Mouse (Mus musculus): Measurements from ENCODE around the gene Rnase2a. TPM values are rescaled to one million over a fixed set of nuclear protein-coding genes. Genes with fewer than 3 reads are reported as not detected.
"Not testable (repeated sequence)": the region's sequence is repeated elsewhere in the genome, so short reads cannot be mapped to it uniquely, and the experiment has no call there.

The Rnase2a gene
- total RNA-seq (2015; ENCODE audit: low replicate concordance) (not detected in 2 replicates), total RNA-seq (2017; ENCODE audit: low replicate concordance) (not detected in 2 replicates)

DNA sequence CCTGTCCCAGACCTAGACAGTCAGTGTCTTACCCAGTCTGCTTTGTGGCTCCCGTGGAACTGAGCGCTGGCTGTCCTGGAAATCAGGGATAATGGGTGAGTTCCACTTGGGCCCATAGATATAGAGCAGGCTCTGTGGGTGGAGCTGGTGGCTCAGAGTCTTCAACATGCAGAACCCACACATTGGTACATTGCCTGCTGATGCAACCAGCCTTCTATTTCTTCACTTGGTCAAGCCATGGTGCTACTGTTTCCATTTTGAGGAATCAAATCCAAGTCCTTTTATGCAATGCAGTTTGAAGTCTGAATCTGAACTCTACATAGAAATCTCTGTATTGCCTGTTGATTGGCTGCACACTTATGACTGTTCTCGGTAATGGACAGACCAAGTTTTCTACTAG, at the start of gene Rnase2a:
Gene Rnase2a (minus strand): TSS at position 72 of the 400 bp plus-strand sequence.
- ATAC-seq (replicated peaks; ENCODE audit: low FRiP score, poor library complexity, severe bottlenecking), result no peak

DNA sequence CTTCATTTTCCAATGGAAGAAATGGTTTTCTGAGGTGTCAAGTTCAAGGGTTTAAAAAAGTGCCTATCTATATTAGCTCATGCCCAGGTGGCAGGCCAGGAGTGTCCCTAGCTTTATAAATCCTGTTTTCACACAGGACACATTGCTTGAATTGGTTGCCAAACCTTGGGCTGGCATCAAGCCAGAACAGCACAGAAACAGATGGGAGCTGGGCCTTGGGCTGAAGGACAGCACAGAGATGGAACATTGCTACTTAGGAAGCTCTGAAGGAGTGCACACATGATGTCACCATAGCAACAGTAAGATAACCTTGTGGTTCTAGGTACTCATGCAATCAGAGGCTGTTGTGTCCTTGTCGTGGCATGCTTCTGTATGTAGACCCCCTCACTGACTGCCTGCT, 35.6 kb upstream of the Rnase2a start:
- ATAC-seq (replicated peaks; ENCODE audit: low FRiP score, poor library complexity, severe bottlenecking), result no peak

DNA sequence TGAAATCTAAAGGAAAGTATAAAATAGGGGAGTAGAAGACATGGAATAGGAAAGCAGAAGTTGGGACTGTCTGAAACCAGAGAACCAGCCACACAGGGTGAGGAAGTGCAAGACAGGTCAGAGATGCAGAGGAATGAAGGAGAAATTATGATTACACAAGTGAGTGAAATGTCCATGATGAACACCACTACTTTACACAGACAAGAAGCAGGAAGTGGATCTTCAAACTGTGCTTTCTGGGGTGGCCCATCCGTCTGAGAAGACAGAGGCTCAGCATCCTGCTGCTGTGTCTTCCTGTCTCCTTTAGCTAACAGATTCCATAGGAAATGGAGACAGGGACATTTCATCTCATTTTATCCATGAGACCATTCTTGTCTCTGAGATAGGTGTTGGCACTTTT, 22.6 kb upstream of the Rnase2a start:
- ATAC-seq (replicated peaks; ENCODE audit: low FRiP score, poor library complexity, severe bottlenecking), result not testable (repeated sequence)

DNA sequence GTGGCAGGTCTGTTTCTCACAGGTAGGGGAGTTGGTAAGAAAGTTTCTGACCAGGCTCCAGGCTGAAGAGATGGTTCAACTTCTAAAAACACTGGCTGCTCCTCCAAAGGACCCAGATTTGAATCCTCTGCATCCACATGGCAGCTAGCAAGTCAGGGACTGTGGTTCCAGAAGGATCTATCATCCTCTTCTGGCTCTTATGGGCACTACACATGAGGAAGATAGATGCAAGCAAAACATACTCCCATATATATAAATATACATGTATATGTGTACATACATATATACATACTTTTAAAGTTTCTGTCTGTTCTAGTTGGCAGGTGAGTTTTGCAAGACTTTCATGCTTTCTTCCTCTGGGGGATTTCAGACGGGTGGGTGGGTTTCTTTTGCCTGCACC, 12.8 kb upstream of the Rnase2a start:
- no peak for ATAC-seq (replicated peaks; ENCODE audit: low FRiP score, poor library complexity, severe bottlenecking)

DNA sequence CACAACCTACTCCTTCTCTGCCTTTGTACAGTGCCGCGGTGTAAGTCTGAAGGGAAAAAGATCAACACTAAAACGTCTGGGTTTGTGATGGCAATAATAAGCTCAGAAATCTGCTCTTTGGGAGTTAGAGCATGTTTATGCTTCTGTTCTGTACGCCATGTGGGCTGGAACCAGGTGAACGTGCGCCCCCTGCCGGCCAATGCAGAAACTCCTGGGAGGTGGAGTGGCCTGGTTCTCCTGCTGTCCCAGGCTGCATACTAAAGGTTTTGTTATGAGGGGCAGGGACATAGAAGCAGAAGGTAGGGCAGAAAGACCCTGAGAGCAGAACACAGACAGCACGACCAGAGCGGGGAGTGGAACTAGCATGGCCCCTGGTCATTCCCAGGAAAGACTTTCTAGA, 10.2 kb upstream of the Rnase2a start:
- peak; percentile 79 for ATAC-seq (replicated peaks; ENCODE audit: low FRiP score, poor library complexity, severe bottlenecking)

DNA sequence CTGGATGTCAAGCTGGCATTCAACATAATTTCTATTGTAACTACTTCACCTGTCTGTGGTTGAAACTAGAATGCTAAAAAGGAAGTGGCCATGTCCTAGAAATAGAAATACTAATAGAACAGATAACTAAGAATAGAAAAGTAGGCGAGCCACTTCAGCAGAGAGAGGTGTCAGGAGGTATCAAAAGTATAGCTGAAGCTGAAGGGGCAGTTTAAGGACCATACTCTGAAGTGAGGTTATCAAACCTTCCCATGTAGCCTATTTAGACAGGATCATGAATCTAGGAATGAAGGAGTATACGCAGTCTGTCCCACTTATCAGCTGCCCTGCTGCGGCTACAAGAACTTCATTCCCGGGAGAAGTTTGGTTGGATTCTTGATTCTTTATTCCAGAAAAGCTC, 9.8 kb upstream of the Rnase2a start:
- no peak for ATAC-seq (replicated peaks; ENCODE audit: low FRiP score, poor library complexity, severe bottlenecking)

DNA sequence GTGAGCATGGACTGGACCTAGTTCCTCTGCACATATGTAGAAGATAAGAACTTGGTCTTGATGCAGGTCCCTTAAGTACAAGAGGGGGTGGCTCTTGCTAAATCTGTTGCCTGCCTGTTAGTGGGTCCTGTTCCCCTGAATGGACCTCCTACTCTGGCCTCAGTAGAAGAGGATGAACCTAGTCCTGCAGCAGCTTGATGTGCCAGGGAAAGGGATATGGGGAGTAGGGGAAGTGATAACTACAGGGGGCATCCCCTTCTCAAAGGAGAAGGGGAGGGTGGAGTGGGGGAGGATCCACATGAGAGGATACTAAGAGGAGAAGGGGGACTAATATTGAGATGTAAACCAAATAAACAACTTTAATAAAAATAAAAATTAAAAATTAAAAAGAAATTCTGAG, 6.5 kb upstream of the Rnase2a start:
- ATAC-seq (replicated peaks; ENCODE audit: low FRiP score, poor library complexity, severe bottlenecking), result no peak

DNA sequence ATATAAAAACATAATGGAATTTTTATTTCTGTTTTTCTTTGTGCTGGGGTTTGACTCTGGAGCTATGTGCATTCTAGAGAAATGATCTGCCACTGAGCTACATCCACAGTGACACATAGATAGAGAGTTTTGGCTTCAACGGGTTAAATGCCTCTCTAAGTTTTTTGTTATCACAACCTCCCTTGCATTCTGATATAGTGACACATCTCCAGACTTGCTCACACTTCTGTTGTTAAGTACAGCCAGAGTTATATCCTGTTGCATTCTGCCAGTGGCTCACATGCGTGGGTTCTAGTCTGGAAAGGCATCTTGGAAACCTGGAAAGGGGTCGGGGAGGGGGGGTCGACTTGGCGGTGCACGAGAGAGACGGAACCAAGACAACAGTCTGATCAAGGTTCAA, 3.8 kb upstream of the Rnase2a start:
- ATAC-seq (replicated peaks; ENCODE audit: low FRiP score, poor library complexity, severe bottlenecking), result no peak

DNA sequence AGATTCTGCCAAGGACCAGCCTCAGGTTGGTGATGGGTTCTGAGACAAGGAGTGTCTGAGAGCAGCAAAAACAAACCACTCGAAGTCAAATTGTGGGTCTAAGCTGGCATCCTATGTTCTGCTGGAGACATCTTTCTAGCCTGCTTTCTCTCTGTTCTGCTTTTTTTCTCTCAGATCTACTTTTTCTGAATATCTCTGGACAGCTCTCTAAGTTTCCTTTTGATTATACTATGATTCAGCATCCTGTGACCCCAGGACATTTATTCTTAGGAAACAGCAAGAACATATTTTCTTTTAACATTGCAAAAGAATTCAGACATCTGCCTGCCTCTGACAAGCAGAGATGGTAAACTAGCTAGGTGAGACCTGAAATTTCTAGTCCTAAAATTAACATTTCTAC, 2.3 kb downstream of the Rnase2a start:
- no peak for ATAC-seq (replicated peaks; ENCODE audit: low FRiP score, poor library complexity, severe bottlenecking)

DNA sequence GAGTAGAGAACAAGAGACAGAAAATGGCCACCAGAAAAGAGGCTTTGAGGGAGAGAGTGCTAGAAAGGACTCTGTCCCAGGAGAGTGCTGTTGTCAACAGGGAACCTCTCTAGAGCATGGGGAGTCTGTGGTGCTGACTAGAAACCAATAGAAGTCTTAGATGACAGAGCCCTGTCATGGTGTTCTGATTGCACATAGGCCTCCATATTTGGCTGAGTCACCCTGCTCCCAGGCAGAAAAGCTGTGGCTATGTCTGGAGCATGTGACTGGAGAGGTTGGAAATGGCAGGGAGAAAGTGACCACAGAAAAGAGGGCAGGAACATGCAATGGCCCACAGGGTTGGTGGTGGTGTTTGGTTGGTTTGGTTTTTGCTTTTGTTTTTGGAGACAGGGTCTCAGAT, 3.7 kb downstream of the Rnase2a start:
- not testable (repeated sequence) for ATAC-seq (replicated peaks; ENCODE audit: low FRiP score, poor library complexity, severe bottlenecking)

DNA sequence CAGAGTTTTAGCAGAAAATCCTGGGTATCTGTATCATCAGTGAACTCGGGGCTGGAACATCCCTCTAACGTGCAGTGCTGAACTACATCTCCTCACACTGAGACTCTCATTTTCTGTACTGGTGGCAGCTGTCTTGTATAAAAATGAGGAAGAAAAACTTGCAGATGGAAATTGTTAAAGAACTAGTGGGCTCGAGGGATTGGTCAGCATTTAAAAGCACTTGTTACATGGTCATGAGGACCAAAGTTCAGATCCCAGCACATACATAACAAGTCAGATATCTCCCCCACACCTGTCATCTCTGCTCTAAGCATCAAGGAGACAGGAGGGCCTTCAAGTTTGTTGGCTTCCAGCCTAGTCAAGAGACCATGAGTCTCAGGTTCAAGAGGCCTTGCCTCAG, 5.6 kb downstream of the Rnase2a start:
- no peak for ATAC-seq (replicated peaks; ENCODE audit: low FRiP score, poor library complexity, severe bottlenecking)

DNA sequence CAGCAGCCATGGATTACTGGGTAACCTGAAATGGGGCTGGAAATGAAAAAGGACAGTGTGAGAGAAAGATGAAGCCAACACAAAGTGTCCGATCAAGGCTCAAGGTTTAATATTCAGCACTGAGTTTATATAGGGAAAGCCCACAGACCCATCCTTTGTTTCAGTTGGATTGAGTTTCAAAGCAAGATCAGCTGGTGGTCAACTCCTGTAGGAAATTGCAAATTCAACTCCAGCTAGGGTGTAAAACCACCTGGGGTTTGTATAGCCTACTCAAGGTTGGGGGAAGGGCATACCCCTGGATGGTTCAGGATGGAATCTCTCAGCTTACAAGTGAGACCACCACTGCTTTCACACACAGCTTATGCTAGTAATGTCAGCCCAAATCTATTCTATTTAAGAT, 8.2 kb downstream of the Rnase2a start:
- no peak for ATAC-seq (replicated peaks; ENCODE audit: low FRiP score, poor library complexity, severe bottlenecking)

DNA sequence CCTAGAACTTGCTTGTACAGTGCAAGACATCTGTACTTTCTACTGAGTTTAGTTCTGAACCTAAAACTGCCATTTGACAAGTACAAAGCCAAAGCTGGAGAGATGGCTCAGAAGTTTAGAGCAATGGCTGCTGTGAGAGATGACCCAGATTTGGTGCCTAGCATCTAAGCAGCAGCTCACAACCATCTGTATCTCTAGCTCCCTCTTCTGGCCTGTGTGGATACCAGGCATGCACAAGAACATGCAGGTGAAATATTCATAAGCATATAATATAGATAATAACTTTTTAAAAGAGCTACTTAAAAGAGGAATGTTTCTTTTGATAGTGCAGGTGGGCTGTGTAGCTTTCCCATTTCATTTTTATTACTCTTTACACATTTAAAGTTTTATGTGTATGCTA, 15.0 kb downstream of the Rnase2a start:
- ATAC-seq (replicated peaks; ENCODE audit: low FRiP score, poor library complexity, severe bottlenecking), result no peak

DNA sequence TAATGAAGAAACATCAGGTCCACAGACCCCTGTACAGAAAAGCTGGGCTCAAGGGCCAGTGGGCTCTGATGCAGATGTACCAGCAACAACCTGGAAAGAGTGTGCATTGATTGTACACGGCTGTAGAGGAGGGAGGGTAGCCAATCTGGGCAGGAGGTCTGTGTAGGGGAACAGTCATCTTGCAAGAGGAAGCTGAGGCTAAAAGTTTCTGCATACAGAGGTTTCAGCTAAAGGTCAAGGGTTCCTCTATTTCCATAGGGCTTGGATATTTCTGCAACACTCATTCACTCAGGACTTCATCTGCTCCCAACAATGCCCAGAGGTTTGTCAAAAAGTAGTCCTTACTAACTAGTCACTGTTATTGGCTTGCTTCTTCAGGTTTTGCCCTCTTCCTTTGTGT, 18.4 kb downstream of the Rnase2a start:
- not testable (repeated sequence) for ATAC-seq (replicated peaks; ENCODE audit: low FRiP score, poor library complexity, severe bottlenecking)

DNA sequence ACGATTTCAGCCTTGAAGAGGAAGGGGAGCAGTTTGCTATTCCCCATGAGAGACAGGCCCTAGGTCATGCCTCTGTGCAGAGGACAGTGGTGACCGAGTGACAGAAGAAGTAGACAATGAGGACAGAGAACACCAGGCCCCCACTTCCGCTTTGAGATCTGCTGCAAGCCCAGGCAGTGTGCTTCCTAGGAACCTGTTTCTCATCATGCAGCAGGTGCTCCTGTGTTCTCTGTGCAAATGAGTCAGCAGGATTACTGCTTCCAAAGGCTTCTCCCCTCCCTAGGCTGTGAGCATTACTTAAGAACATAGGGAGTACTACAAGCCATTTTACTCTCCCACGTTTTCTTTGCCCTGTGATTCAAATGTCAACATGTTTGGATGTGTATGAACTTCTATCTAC, 26.3 kb downstream of the Rnase2a start:
- ATAC-seq (replicated peaks; ENCODE audit: low FRiP score, poor library complexity, severe bottlenecking), result not testable (repeated sequence)

DNA sequence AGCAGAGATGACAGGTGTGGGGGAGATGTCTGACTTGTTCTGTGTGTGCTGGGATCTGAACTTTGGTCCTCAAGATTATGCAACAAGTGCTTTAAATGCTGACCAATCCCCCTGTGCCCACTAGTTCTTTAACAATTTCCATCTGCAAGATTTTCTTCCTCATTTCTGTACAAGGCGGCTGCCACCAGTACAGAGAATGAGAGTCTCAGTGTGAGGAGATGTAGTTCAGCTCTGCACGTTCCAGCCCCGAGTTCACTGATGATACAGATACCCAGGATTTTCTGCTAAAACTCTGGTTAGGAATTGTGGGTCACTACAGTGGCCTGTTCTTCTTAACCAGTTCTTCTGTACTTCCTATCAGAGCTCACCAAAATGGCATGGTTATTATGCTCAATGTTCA, 35.8 kb downstream of the Rnase2a start:
- not testable (repeated sequence) for ATAC-seq (replicated peaks; ENCODE audit: low FRiP score, poor library complexity, severe bottlenecking)

Other genes starting within 250 kb of the Rnase2a start
- not detected in 2 replicates for gene Rnase10, start 248.4 kb downstream of the Rnase2a start, total RNA-seq (2015; ENCODE audit: low replicate concordance)
- not detected in 2 replicates for gene Rnase10, start 248.4 kb downstream of the Rnase2a start, total RNA-seq (2017; ENCODE audit: low replicate concordance)
- gene Rnase9, start 214.2 kb downstream of the Rnase2a start, total RNA-seq (2015; ENCODE audit: low replicate concordance), result not detected in 2 replicates
- gene Rnase9, start 214.2 kb downstream of the Rnase2a start, total RNA-seq (2017; ENCODE audit: low replicate concordance), result not detected in 2 replicates
- not detected in 2 replicates for gene Rnase11, start 205.9 kb downstream of the Rnase2a start, total RNA-seq (2015; ENCODE audit: low replicate concordance)
- not detected in 2 replicates for gene Rnase11, start 205.9 kb downstream of the Rnase2a start, total RNA-seq (2017; ENCODE audit: low replicate concordance)
- 7.1 TPM in 1 of 2 replicates, not detected in the other for gene Rnase12, start 198.5 kb downstream of the Rnase2a start, total RNA-seq (2015; ENCODE audit: low replicate concordance)
- 7.3 TPM in 1 of 2 replicates, not detected in the other for gene Rnase12, start 198.5 kb downstream of the Rnase2a start, total RNA-seq (2017; ENCODE audit: low replicate concordance)
- gene Olfr750, start 181.7 kb downstream of the Rnase2a start, total RNA-seq (2015; ENCODE audit: low replicate concordance), result not detected in 2 replicates
- gene Olfr750, start 181.7 kb downstream of the Rnase2a start, total RNA-seq (2017; ENCODE audit: low replicate concordance), result not detected in 2 replicates
- 8.0 and 11.5 TPM in 2 replicates for gene Rnase4, start 165.0 kb downstream of the Rnase2a start, total RNA-seq (2015; ENCODE audit: low replicate concordance)
- gene Rnase4, start 165.0 kb downstream of the Rnase2a start, total RNA-seq (2017; ENCODE audit: low replicate concordance), result 6.4 and 10.3 TPM in 2 replicates
- gene Ang, start 165.0 kb downstream of the Rnase2a start, total RNA-seq (2015; ENCODE audit: low replicate concordance), result 8.0 and 17.7 TPM in 2 replicates
- gene Ang, start 165.0 kb downstream of the Rnase2a start, total RNA-seq (2017; ENCODE audit: low replicate concordance), result 2.2 TPM in 1 of 2 replicates, not detected in the other
- gene Eddm3b, start 141.7 kb downstream of the Rnase2a start, total RNA-seq (2015; ENCODE audit: low replicate concordance), result not detected in 2 replicates
- not detected in 2 replicates for gene Eddm3b, start 141.7 kb downstream of the Rnase2a start, total RNA-seq (2017; ENCODE audit: low replicate concordance)
- gene Rnase6, start 132.2 kb downstream of the Rnase2a start, total RNA-seq (2015; ENCODE audit: low replicate concordance), result 10.5 and 25.6 TPM in 2 replicates
- 11.7 and 13.3 TPM in 2 replicates for gene Rnase6, start 132.2 kb downstream of the Rnase2a start, total RNA-seq (2017; ENCODE audit: low replicate concordance)
- not detected in 2 replicates for gene Rnase1, start 109.3 kb downstream of the Rnase2a start, total RNA-seq (2015; ENCODE audit: low replicate concordance)
- not detected in 2 replicates for gene Rnase1, start 109.3 kb downstream of the Rnase2a start, total RNA-seq (2017; ENCODE audit: low replicate concordance)
- not detected in 2 replicates for gene Rnase2b, start 93.9 kb downstream of the Rnase2a start, total RNA-seq (2015; ENCODE audit: low replicate concordance)
- not detected in 2 replicates for gene Rnase2b, start 93.9 kb downstream of the Rnase2a start, total RNA-seq (2017; ENCODE audit: low replicate concordance)
- not detected in 2 replicates for gene Ang2, start 57.0 kb downstream of the Rnase2a start, total RNA-seq (2015; ENCODE audit: low replicate concordance)
- gene Ang2, start 57.0 kb downstream of the Rnase2a start, total RNA-seq (2017; ENCODE audit: low replicate concordance), result not detected in 2 replicates
- gene Ear14, start 52.7 kb downstream of the Rnase2a start, total RNA-seq (2015; ENCODE audit: low replicate concordance), result not detected in 2 replicates
- gene Ear14, start 52.7 kb downstream of the Rnase2a start, total RNA-seq (2017; ENCODE audit: low replicate concordance), result not detected in 2 replicates
- gene Gm7247, start 105.6 kb upstream of the Rnase2a start, total RNA-seq (2015; ENCODE audit: low replicate concordance), result not detected in 2 replicates
- gene Gm7247, start 105.6 kb upstream of the Rnase2a start, total RNA-seq (2017; ENCODE audit: low replicate concordance), result not detected in 2 replicates
- not detected in 2 replicates for gene Vmn2r88, start 154.7 kb upstream of the Rnase2a start, total RNA-seq (2015; ENCODE audit: low replicate concordance)
- not detected in 2 replicates for gene Vmn2r88, start 154.7 kb upstream of the Rnase2a start, total RNA-seq (2017; ENCODE audit: low replicate concordance)
- not detected in 2 replicates for gene Vmn2r89, start 195.7 kb upstream of the Rnase2a start, total RNA-seq (2015; ENCODE audit: low replicate concordance)
- gene Vmn2r89, start 195.7 kb upstream of the Rnase2a start, total RNA-seq (2017; ENCODE audit: low replicate concordance), result not detected in 2 replicates

Data from erythroid progenitor cell, adult 5-6 weeks (primary cell).